Mouse (Mus musculus): ENCODE results near the gene E2f8. TPM values are rescaled to one million over a fixed set of nuclear protein-coding genes. Genes with fewer than 3 reads are reported as not detected.

E2f8 gene
- polyA plus RNA-seq, 1 experiment from 2014 or later: 22.9 TPM

- Histone ChIP-seq H3K4me3 (replicated peaks) (no peak overlapping the region), H3K4me2 (no peak overlapping the region), H3K27me3 (no peaks in the 10 kb centered on the region), H3K27ac (no peak overlapping the region), H3K9me3 (replicated peaks) (no peaks in the 10 kb centered on the region), H3K4me1 (no peaks in the 10 kb centered on the region), H3K9ac (no peak overlapping the region), H3K36me3 (peaks cover 6% of the 10 kb centered on the region)
- ATAC-seq (replicated peaks; ENCODE audit: low FRiP score): no peak
- 91% methylated on average over 1 of the region's 1 CpGs for WGBS
Observed at GRCm38 (mm10) chr7:48832735-48833134, 48.7 kb downstream of the E2f8 start.

GRCm38 (mm10) chr7:48830395-48830794, 51.0 kb downstream of the E2f8 start:
- H3K27me3 ChIP-seq: no peaks in the 10 kb centered on the region
- H3K4me1 ChIP-seq: no peaks in the 10 kb centered on the region
- no peak overlapping the region for H3K27ac ChIP-seq
- no peak for ATAC-seq (replicated peaks; ENCODE audit: low FRiP score)
- 39% methylated on average over 2 of the region's 2 CpGs for WGBS
- no peaks in the 10 kb centered on the region for H3K9me3 ChIP-seq (replicated peaks)
- peaks cover 26% of the 10 kb centered on the region for H3K36me3 ChIP-seq
- no peak overlapping the region for H3K9ac ChIP-seq
- no peak overlapping the region for H3K4me2 ChIP-seq
- no peak overlapping the region for H3K4me3 ChIP-seq (replicated peaks)

GRCm38 (mm10) chr7:48829177-48829910, 52.1 kb downstream of the E2f8 start:
- H3K9me3 ChIP-seq (replicated peaks): no peaks in the 10 kb centered on the region
- H3K9ac ChIP-seq: no peak overlapping the region
- H3K4me1 ChIP-seq: no peaks in the 10 kb centered on the region
- H3K4me3 ChIP-seq (replicated peaks): no peak overlapping the region
- WGBS: 65% methylated on average over 5 of the region's 5 CpGs
- no peak overlapping the region for H3K27ac ChIP-seq
- peaks cover 36% of the 10 kb centered on the region for H3K36me3 ChIP-seq
- no peak for ATAC-seq (replicated peaks; ENCODE audit: low FRiP score)
- H3K4me2 ChIP-seq: no peak overlapping the region
- no peaks in the 10 kb centered on the region for H3K27me3 ChIP-seq

GRCm38 (mm10) chr7:48825170-48825569, 56.2 kb downstream of the E2f8 start:
- no peak for ATAC-seq (replicated peaks; ENCODE audit: low FRiP score)
- H3K9ac ChIP-seq: no peak overlapping the region
- peaks cover 78% of the 10 kb centered on the region for H3K36me3 ChIP-seq
- no peak overlapping the region for H3K4me3 ChIP-seq (replicated peaks)
- no peak overlapping the region for H3K4me2 ChIP-seq
- no peaks in the 10 kb centered on the region for H3K27me3 ChIP-seq
- 91% methylated on average over 6 of the region's 6 CpGs for WGBS
- H3K9me3 ChIP-seq (replicated peaks): no peaks in the 10 kb centered on the region
- no peak overlapping the region for H3K27ac ChIP-seq
- no peaks in the 10 kb centered on the region for H3K4me1 ChIP-seq

GRCm38 (mm10) chr7:48824671-48825070, 56.7 kb downstream of the E2f8 start:
- Histone ChIP-seq H3K4me1 (no peaks in the 10 kb centered on the region), H3K27me3 (no peaks in the 10 kb centered on the region), H3K9me3 (replicated peaks) (no peaks in the 10 kb centered on the region), H3K4me2 (no peak overlapping the region), H3K4me3 (replicated peaks) (no peak overlapping the region), H3K27ac (no peak overlapping the region), H3K36me3 (peaks cover 83% of the 10 kb centered on the region), H3K9ac (no peak overlapping the region)
- WGBS: 92% methylated on average over 1 of the region's 1 CpGs
- ATAC-seq (replicated peaks; ENCODE audit: low FRiP score): no peak

- no peak overlapping the region for H3K9ac ChIP-seq
- no peaks in the 10 kb centered on the region for H3K27me3 ChIP-seq
- H3K27ac ChIP-seq: no peak overlapping the region
- H3K9me3 ChIP-seq (replicated peaks): no peaks in the 10 kb centered on the region
- no peak overlapping the region for H3K4me3 ChIP-seq (replicated peaks)
- no peak overlapping the region for H3K4me2 ChIP-seq
- no peak for ATAC-seq (replicated peaks; ENCODE audit: low FRiP score)
- WGBS: 92% methylated on average over 3 of the region's 3 CpGs
- peaks cover 94% of the 10 kb centered on the region for H3K36me3 ChIP-seq
- no peaks in the 10 kb centered on the region for H3K4me1 ChIP-seq
Observed at GRCm38 (mm10) chr7:48823621-48824020, 57.8 kb downstream of the E2f8 start.

GRCm38 (mm10) chr7:48821654-48822053, 59.7 kb downstream of the E2f8 start:
- Histone ChIP-seq H3K27ac (no peak overlapping the region), H3K9ac (no peak overlapping the region), H3K4me1 (no peaks in the 10 kb centered on the region), H3K36me3 (peaks cover 100% of the 10 kb centered on the region), H3K9me3 (replicated peaks) (no peaks in the 10 kb centered on the region), H3K27me3 (no peaks in the 10 kb centered on the region), H3K4me2 (no peak overlapping the region), H3K4me3 (replicated peaks) (no peak overlapping the region)
- ATAC-seq (replicated peaks; ENCODE audit: low FRiP score): no peak
- 88% methylated on average over 5 of the region's 5 CpGs for WGBS

Other genes starting within 250 kb of the E2f8 start
- gene Mrgprb3, start 237.8 kb downstream of the E2f8 start, polyA plus RNA-seq (2015; fragmentation: Nextera tagmentation; extraction: Ambion mirVana): not detected in 2 replicates
- 39.3 and 43.5 TPM in 2 replicates for gene Zdhhc13, start 92.6 kb downstream of the E2f8 start, polyA plus RNA-seq (2015; fragmentation: Nextera tagmentation; extraction: Ambion mirVana)
- 4.9 and 11.3 TPM in 2 replicates for gene Csrp3, start 33.6 kb downstream of the E2f8 start, polyA plus RNA-seq (2015; fragmentation: Nextera tagmentation; extraction: Ambion mirVana)
- 27.0 and 28.8 TPM in 2 replicates for gene Nav2, start 27.1 kb upstream of the E2f8 start, polyA plus RNA-seq (2015; fragmentation: Nextera tagmentation; extraction: Ambion mirVana)